Mouse (Mus musculus) hindlimb bud, embryonic 11.5 days (tissue): ENCODE measurements around the gene Ap1s1.

Experiments
- DNase-seq: peaks from one replicate; pipeline ENCODE4 v3.0.0-alpha.2; 2012; ENCODE audit warnings: low read depth, low spot score; ENCODE audit errors: extremely low spot score

Gene Ap1s1

GRCm38 (mm10) chr5:137045402-137046323 is at the start of gene Ap1s1:
Gene Ap1s1 (minus strand): TSS chr5:137046135.
- DNase-seq = peak; percentile 99

GRCm38 (mm10) chr5:137095135-137095534 is 49.2 kb upstream of the Ap1s1 start:
- DNase-seq = no peak

DNA sequence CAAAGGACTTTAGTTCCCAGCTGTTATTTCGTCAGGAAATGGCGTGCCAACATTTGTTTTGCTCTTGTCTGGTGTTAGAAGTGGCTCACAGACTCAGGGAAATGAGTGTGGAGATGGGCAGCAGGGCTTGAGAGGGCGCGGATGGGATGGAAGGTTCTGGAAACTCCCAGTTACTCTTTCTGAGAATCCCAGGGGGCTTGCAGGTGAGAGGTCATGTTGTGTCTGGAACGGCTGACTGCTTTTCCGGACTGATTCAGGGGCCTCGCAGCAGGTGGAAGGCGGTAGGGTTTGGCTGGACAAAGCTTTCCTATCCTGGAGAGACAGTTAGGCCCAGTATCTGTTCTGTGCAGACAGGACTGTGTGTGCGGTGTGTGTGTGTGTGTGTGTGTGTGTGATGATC is 47.8 kb upstream of the Ap1s1 start:
- no peak for DNase-seq

- DNase-seq = no peak
Measured at GRCm38 (mm10) chr5:137091560-137091959, 45.6 kb upstream of the Ap1s1 start.

- DNase-seq = no peak
Measured at GRCm38 (mm10) chr5:137090870-137091269, 44.9 kb upstream of the Ap1s1 start.

- DNase-seq = no peak
Measured at GRCm38 (mm10) chr5:137087410-137087809, 41.5 kb upstream of the Ap1s1 start.

DNA sequence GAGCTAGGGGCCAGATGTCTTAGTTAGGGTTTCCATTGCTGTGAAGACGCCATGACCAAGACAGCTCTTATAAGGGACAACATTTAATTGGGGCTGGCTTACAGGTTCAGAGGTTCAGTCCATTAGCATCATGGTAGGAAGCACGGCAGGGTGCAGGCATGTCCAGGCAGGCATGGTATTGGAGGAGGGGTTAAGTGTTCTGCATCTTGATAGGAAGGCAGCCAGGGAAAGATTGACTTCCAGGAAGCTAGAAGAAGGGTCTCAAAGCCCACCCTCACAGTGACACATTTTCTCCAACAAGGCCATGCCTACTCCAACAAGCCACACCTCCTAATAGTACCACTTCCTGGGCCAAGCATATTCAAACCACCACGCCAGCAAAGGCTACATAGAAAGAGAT is 39.8 kb upstream of the Ap1s1 start:
- no peak for DNase-seq

DNA sequence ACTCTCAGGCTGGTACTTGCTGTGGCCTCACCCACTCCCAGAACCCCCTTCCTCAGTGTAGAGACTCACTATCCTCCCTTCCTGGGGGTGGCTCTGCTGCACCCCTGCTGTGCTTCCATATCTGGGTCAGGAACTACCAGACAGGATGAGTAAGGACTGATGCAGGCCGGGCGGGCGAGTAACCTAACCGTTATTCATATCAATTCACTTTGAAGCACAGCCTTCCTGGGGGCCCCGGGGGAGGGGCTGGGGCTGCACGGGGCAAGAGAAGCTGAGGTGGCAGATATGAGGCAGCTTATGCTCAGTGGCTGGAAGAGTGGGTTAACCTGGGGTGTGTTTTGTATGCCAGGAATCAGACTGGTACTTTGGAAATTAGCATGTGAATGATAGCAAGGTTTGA is 39.1 kb upstream of the Ap1s1 start:
- no peak for DNase-seq

GRCm38 (mm10) chr5:137083051-137083450 is 37.1 kb upstream of the Ap1s1 start:
- no peak for DNase-seq

- no peak for DNase-seq
Measured at GRCm38 (mm10) chr5:137079849-137080248, 33.9 kb upstream of the Ap1s1 start.

DNA sequence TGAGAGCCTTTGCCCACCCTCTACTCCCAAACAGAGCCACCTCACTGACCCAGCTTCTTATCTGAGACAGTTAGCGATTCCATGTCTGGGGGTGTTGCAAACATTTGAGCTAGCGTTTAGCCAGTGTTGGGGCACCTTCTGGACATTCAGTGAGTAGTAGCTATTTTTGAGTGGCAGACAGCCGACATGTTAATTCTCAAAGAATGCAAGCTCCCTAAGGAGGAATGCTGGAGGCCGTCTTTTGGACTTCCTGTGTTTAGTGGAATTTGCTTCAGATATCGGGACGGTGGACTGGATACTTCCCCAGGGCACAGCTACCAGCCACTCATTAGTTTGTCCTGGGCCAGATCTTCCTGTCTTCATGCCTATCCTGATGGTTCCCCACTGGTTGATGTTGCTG is 32.7 kb upstream of the Ap1s1 start:
- no peak for DNase-seq

GRCm38 (mm10) chr5:137078041-137078440 is 32.1 kb upstream of the Ap1s1 start:
- DNase-seq = no peak

- no peak for DNase-seq
Measured at GRCm38 (mm10) chr5:137077187-137077586, 31.3 kb upstream of the Ap1s1 start.

DNA sequence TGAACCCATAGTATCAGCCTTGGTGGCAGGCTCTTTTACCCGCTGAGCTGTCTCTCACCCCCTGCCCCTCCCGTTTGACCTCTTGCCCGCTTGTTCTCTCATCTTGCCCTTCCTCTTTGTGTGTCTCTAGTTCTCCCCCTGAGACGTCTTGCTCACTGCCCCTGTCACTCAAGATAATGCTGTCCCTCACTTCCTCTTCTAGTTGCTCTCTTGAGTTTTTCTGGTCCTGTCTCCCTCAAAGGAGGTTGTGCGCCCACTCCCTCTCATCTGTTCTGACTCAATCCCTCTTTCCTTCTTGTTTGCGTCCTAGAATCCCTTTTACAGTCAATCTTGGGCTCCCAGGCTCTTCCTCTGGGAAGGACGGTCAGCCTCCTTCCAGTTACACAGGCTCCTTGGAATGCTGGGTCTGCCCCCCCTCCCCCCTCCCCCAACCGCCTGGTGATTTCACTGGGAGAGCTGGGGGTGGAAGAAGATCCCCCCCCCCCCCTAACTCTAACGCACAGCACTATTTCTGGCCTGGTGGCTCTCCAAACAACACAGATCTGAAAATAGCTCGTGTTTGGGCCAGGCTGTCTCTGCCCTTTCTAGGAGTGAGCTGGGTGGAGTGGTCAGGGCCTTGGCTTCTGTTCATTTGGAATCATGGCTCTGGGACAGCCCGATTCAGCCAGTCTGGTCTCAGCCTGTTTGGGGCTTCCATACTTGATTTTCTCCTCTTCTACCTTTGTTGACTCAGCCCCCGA is 30.4 kb upstream of the Ap1s1 start:
- DNase-seq = no peak

- DNase-seq = no peak
Measured at GRCm38 (mm10) chr5:137075726-137076125, 29.8 kb upstream of the Ap1s1 start.

DNA sequence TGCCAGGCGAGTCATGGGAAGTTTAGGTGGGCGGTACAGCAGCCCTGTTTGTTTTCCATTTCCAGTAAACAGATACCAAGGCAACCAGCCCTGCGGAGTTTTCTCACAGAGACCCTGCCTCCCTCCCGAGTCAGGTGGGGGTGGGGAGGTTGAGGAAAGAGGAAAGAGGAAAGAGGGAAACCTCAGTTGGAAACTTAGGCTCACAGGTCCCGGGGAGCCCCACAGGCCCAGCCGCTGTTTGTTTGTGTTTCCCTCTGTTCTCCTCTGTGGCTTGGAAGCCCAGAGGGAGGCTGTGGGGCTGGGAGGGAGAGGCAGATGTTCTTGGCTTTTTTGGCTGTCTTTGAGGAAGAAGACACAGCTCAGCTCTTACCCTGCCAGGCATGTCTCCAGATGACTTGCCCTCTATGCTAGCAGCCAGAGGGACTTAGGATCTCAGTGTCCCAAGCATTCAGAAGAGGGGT is 28.3 kb upstream of the Ap1s1 start:
- no peak for DNase-seq

DNA sequence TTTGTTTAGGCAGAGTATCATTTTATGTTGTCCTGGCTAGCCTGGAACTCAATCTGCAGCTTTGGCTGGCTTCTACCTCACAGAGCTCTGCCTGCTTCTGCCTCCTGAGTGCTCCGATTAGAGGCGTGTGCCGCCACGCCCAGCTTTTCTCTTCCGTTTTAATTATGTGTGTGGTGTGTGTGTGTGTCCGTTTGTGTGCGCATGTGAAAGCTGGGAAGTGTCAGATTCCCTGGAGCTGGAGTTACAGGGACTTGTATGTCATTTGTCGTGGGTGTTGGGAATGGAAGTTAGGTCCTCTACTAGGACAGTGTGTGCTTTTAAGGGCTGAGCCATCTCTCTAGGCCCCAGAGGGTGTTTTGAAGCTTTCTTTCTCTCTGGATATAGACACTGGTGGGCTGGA is 27.2 kb upstream of the Ap1s1 start:
- no peak for DNase-seq

DNA sequence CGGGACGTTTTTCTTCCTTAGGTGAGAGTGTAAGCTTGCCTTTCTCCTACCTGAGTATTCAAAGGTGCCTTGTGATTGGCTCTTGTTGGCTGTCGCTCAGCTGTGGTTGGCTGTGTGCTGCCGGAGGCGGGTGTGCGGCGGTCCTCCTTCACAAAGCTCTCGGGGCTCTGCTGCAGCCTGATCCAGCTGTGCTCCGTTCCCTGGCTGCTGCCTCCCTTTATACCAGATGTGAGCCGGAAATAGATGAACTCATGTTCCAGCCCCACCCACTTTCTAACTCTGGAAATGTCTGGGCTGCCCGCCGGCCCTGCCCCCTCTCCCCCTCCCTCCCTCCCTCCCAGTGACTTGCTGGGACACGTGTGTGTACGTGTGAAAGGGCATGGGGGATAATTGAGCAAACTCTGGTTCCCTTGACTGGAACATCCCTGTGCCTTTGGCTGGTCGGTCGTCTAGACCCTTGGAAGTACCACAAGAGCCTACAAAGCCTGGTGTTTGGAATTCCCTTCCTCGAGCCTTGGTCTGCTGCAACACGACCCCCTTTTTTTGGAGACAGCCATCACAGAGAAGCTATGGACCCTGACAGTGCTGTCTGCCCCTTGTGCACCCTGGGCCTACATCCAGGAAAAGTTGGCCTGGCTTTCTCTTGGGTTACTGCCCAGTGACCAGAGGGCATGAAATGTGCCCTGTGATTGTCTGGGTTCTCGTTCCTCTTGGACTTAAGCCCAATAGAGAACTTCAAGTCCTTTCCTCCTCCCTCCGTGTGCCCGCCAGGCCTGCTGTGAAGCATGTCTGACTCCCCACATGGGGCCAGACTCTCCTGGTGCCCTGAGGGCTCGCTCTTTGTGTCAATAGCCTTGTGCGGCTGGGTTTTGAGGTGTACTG is 26.4 kb upstream of the Ap1s1 start, which contains the start of gene Serpine1:
TSS of gene Serpine1 (minus strand) at position 190 of the 882 bp plus-strand sequence.
- peak; percentile 41 for DNase-seq

DNA sequence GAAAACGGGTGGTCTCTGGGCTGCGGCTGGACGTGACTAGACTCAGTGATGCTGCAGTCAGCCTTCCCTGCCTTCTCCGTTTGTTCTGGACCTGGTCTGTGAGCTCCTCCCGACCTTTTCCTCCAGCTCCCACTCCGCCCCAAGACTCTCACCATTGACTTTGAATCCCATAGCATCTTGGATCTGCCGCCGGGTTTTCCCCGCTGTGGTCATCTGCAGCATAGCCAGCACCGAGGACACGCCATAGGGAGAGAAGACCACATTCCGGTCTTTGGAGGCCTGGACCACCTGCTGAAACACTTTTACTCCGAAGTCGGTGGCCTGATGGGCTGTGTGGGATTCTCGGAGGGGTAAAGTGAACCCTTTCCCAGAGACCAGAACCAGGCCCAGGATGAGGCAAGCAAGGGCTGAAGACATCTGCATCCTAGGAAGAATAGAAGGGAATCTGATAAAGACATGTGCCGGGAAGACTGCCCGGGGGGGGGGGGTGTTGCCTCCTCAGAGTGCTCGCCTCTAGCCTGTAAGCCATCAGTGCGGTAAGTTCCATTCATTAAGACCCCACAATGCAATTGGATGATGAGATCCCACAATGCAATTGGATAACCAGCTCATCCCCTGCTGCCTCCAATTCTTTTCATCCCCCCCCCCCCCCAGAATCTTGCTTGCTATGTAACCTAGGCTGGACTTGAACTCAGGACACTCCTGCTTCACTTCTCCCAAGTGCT is 25.1 kb upstream of the Ap1s1 start:
- DNase-seq = no peak

DNA sequence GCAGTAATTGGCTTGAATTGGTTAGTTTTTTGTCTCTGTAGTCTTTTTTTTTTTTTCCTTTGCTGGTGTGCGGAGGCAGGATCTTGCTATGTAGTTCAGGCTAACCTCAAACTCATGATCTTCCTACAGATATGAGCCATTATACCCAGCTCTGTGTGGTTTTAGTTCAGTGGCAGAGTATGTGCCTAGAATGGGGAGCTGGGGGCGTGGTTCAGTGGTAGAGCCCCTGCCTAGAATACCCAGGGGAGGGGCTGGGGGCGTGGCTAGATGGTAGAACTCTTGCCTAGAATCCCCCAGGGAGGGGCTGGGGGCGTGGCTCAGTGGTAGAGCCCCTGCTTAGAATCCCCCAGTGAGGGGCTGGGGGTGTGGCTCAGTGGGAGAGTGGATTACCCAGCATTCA is 22.8 kb upstream of the Ap1s1 start:
- no peak for DNase-seq
